Mouse (Mus musculus) intestine, embryonic 14.5 days (tissue): ENCODE results near the gene Bglap. TPM values are rescaled to one million over a fixed set of nuclear protein-coding genes. Genes with fewer than 3 reads are reported as not detected.
"Not testable (repeated sequence)": the region's sequence is repeated elsewhere in the genome, so short reads cannot be mapped to it uniquely, and the experiment has no call there.

ENCODE experiments used
- ATAC-seq: fragments of 200-750 bp; cut with Nextera tagmentation; replicated peaks from 2 replicates; pipeline ENCODE4 v1.8.0; 2017; ENCODE audit warnings: low read depth, moderate number of reproducible peaks, moderate TSS enrichment, moderate library complexity; ENCODE audit not compliant: low FRiP score, low TSS enrichment
- DNase-seq: peaks from one replicate; pipeline ENCODE4 v3.0.0-alpha.2; 2018; ENCODE audit warnings: low spot score
- H3K27ac ChIP-seq: fragments of 300-500 bp; sonication (generic); 2 replicates; pipeline ENCODE4 v1.5.1; 2014; ENCODE audit warnings: low read depth, mild to moderate bottlenecking, control low read depth
- H3K27me3 ChIP-seq: fragments of 300-500 bp; sonication (generic); replicated peaks from 2 replicates; pipeline ENCODE4 v1.6.1; 2014; ENCODE audit warnings: low read length, control low read depth; ENCODE audit not compliant: control insufficient read depth, insufficient read depth
- H3K36me3 ChIP-seq: fragments of 300-500 bp; sonication (generic); 2 replicates; pipeline ENCODE4 v1.6.1; 2014; ENCODE audit warnings: low read length, control low read depth; ENCODE audit not compliant: control insufficient read depth, insufficient read depth
- H3K4me1 ChIP-seq: fragments of 300-500 bp; sonication (generic); replicated peaks from 2 replicates; pipeline ENCODE4 v1.6.1; 2014; ENCODE audit warnings: low read length, control low read depth, mixed read lengths; ENCODE audit not compliant: control insufficient read depth, insufficient read depth
- H3K4me2 ChIP-seq: fragments of 300-500 bp; sonication (generic); 2 replicates; pipeline ENCODE4 v1.6.1; 2014; ENCODE audit warnings: low read length
- H3K4me3 ChIP-seq: fragments of 300-500 bp; sonication (generic); 2 replicates; pipeline ENCODE4 v1.5.1; 2014; ENCODE audit warnings: low read depth, low read length, control low read depth, mixed read lengths
- H3K9ac ChIP-seq: fragments of 300-500 bp; sonication (generic); 2 replicates; pipeline ENCODE4 v1.6.1; 2014; ENCODE audit warnings: mild to moderate bottlenecking, low read length
- H3K9me3 ChIP-seq: fragments of 300-500 bp; sonication (generic); 2 replicates; pipeline ENCODE4 v1.6.1; 2016; ENCODE audit warnings: low read length, control low read depth; ENCODE audit not compliant: control insufficient read depth
- WGBS: fragments of 180-500 bp; shearing (Covaris S2); extraction: QIAGEN DNeasy Blood & Tissue Kit; methylation state at CpG from one replicate; pipeline ENCODE4 v1.1.7; 2014; 5-methylcytosine and 5-hydroxymethylcytosine counted together
- polyA plus RNA-seq: library from polyadenylated mRNA; unstranded; fragments of >200 nt; fragmentation: Nextera tagmentation; extraction: Ambion mirVana; gene quantifications from 2 replicates; pipeline ENCODE4 v1.2.1, GENCODE M21; 2014

Gene Bglap
- polyA plus RNA-seq, 1 experiment from 2014 or later, result 0.64 TPM

GRCm38 (mm10) chr3:88376644-88377043 lies 7.6 kb downstream of the Bglap start:
- WGBS, result 19% methylated on average over 5 of the region's 7 CpGs
- 0 out of 2 replicates have a peak, but pooled peaks have one; percentile 45 for ATAC-seq
- not testable (repeated sequence) for H3K9ac ChIP-seq, DNase-seq, H3K27ac ChIP-seq, H3K27me3 ChIP-seq, H3K36me3 ChIP-seq, H3K4me1 ChIP-seq, H3K4me3 ChIP-seq, H3K9me3 ChIP-seq
- H3K4me2 ChIP-seq, result peak overlapping the region; percentile 37

- peak; percentile 65 for DNase-seq
- peak; percentile 88 for ATAC-seq
- not testable (repeated sequence) for H3K27ac ChIP-seq, H3K9ac ChIP-seq, H3K9me3 ChIP-seq, H3K4me1 ChIP-seq, H3K27me3 ChIP-seq, H3K36me3 ChIP-seq
- WGBS, result 12% methylated on average over 16 of the region's 19 CpGs
- Histone ChIP-seq H3K4me2 (peak overlapping the region; percentile 37), H3K4me3 (0 out of 2 replicates have a peak overlapping the region, but pooled peaks have one; percentile 2)
Measured at GRCm38 (mm10) chr3:88375750-88376626, 8.3 kb downstream of the Bglap start.

DNA sequence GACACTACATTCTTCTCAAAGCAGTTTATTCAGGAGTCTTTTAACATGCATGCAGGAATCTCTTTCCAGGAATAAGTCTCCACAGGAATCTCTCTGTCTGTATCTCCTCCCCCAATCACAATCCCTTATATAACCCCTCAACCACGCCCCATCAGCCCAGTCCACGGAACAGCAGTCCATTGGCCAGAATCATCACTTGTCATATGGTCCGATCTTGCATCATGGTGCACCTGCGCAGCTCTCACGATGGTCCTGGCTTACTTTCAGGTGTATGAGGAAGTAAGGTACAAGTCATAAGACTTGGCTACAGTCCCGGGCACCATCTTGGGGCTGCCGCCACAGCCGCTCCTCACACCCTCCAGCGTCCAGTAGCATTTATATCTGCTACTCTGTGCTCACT lies 11.6 kb downstream of the Bglap start, which contains the start of gene Bglap3:
TSS of gene Bglap3 (minus strand) at position 101 of the 400 bp plus-strand sequence.
- 93% methylated on average over 9 of the region's 9 CpGs for WGBS
- not testable (repeated sequence) for H3K4me3 ChIP-seq, DNase-seq, H3K36me3 ChIP-seq, H3K9ac ChIP-seq, H3K4me1 ChIP-seq, H3K4me2 ChIP-seq, ATAC-seq, H3K9me3 ChIP-seq, H3K27ac ChIP-seq, H3K27me3 ChIP-seq

GRCm38 (mm10) chr3:88368511-88368910 lies 15.8 kb downstream of the Bglap start:
- not testable (repeated sequence) for H3K9me3 ChIP-seq, H3K4me2 ChIP-seq, H3K9ac ChIP-seq, H3K36me3 ChIP-seq, H3K4me3 ChIP-seq, H3K4me1 ChIP-seq, ATAC-seq, DNase-seq, H3K27ac ChIP-seq
- 90% methylated on average over 7 of the region's 7 CpGs for WGBS
- H3K27me3 ChIP-seq, result peaks cover 16% of the 10 kb centered on the region

GRCm38 (mm10) chr3:88367517-88367916 lies 16.7 kb downstream of the Bglap start:
- H3K4me2 ChIP-seq, H3K36me3 ChIP-seq, H3K9me3 ChIP-seq, DNase-seq, ATAC-seq, H3K4me1 ChIP-seq, H3K4me3 ChIP-seq, H3K9ac ChIP-seq, H3K27ac ChIP-seq: not testable (repeated sequence)
- WGBS, result 57% methylated on average over 3 of the region's 7 CpGs
- H3K27me3 ChIP-seq, result peaks cover 16% of the 10 kb centered on the region

GRCm38 (mm10) chr3:88366830-88367428 lies 17.3 kb downstream of the Bglap start:
- not testable (repeated sequence) for H3K27ac ChIP-seq, DNase-seq, H3K36me3 ChIP-seq, H3K9ac ChIP-seq, H3K4me3 ChIP-seq, H3K9me3 ChIP-seq, H3K4me1 ChIP-seq
- peak; percentile 62 for ATAC-seq
- H3K4me2 ChIP-seq, result peak overlapping the region; percentile 32
- 4% methylated on average over 18 of the region's 22 CpGs for WGBS
- H3K27me3 ChIP-seq, result peaks cover 16% of the 10 kb centered on the region

GRCm38 (mm10) chr3:88365705-88366361 lies 18.4 kb downstream of the Bglap start:
- ATAC-seq (0 out of 2 replicates have a peak, but pooled peaks have one; percentile 7), DNase-seq (no peak)
- Histone ChIP-seq H3K27me3 (peaks cover 16% of the 10 kb centered on the region), H3K9ac (no peak overlapping the region), H3K36me3 (peaks cover 20% of the 10 kb centered on the region), H3K4me2 (no peak overlapping the region), H3K9me3 (peaks cover 4% of the 10 kb centered on the region; the same call in 1 of the 2 replicates), H3K27ac (no peak overlapping the region), H3K4me1 (0 out of 2 replicates have a peak, but pooled peaks cover 4% of the 10 kb centered on the region), H3K4me3 (no peak overlapping the region)
- 36% methylated on average over 34 of the region's 34 CpGs for WGBS

GRCm38 (mm10) chr3:88364337-88364736 lies 19.9 kb downstream of the Bglap start, which contains the start of gene Paqr6:
TSS of gene Paqr6 (plus strand) at chr3:88364584.
- Histone ChIP-seq H3K9me3 (no peaks in the 10 kb centered on the region), H3K4me1 (0 out of 2 replicates have a peak, but pooled peaks cover 4% of the 10 kb centered on the region), H3K27me3 (peaks cover 16% of the 10 kb centered on the region), H3K9ac (no peak within 1 kb of the TSS), H3K4me3 (no peak within 1 kb of the TSS), H3K27ac (no peak within 1 kb of the TSS), H3K36me3 (peaks cover 35% of the 10 kb centered on the region), H3K4me2 (peak within 1 kb of the TSS; percentile 12; the same call in 1 of the 2 replicates)
- WGBS, result 1% methylated on average over 16 of the region's 16 CpGs
- ATAC-seq (no peak), DNase-seq (peak; percentile 76)
